Mouse (Mus musculus): ENCODE results near the gene Sfxn5.
A peak's percentile ranks its signal among the peaks of the same experiment; 100 is the strongest.

Sfxn5 gene

DNA sequence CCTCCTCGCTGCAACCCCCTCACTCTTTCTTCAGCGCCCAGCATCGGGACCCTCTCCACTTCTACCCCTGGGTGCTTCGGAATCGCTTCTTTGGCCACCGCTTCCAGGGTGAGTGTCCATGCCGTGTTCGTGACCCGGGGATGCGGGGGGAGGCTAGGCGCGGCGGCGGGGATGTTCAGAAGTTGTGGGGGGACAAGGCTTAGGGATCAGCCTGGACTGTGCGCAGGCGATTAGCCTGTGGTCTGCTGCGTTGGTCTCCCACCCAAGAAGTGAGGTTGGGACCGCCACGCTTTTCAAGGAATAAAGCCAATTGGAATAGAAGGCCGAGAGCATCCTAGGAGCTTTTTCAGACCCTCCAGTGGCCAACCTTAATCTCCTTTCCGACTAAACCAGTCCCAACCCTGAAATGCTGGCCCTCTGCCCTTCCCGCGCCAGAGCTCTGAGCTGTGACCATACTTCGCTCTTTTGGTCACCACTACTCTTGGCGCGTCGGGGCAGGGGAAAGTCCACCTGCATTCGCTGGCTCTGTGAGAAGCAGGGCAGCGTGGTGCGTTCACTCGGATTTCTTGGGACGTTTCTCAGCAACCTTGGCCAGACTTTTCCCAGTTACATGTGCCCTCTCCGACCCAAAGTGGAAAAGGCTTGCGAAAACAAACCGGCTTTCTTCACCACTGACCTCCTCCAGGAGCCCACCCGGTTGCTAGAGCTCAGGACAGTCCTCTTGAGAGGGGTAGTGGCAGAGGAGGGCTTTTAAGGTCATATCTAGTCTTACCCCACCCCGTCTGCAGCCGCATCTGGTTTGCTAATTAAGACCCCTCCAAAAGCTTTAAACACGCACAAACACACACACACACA, 144.7 kb downstream of the Sfxn5 start:
- DNase-seq: peak; percentile 82

DNA sequence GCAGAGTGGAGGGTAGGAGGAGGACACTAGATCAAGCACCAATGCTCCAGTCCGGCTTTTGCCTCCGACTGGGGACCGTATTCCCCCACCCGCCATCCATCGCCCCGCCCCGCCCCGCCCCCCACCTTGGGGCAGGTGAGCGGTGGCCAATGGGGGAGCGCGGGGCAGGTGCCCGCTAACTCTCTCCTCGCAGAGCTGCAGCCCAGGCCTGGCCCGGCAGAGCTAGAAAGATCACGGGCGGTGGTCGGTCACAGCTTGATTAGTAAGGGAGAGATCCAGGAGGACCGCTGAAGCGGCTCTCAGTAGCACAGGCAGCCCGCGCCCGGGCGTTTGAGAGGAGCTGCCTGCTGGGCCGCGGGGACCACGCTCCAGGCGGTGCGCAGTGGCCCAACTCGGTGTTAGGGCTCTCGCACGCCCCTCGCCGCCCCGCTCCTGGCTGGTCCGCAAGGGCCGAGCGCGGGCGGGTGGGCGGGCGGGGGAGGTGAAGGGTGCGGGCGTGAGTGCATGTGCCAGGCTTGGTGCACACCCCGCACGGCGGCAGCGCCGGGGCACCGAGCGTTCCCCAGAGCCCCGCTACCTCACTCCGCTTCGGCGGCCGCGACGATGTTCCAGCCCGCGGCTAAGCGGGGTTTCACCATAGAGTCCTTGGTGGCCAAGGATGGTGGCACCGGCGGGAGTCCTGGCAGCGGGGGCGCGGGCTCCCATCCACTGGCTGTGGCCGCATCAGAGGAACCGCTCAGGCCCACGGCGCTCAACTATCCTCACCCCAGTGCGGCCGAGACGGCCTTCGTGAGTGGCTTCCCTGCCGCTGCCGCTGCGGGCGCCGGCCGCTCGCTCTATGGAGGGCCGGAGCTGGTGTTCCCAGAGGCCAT, 145.6 kb downstream of the Sfxn5 start, which contains the start of gene Emx1:
Gene Emx1, plus strand, starts transcription at position 99 of the 872 bp plus-strand sequence.
- peak; percentile 87 for DNase-seq

DNA sequence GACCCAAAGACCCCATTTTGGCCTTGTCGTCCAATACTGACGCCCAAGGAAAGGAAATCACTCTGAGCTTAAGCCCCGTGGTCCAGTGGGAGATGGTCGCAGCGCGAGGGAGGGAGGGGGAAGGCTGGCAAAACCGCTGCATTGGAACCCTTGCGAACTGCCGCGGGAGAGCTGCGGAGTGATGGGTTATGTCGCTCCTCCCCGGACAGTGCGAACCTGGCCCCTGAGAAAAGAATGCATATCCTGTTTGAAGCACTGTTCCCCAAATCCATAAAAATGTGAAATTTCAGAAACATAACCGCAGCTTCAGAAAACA, 146.5 kb downstream of the Sfxn5 start:
- DNase-seq: no peak

DNA sequence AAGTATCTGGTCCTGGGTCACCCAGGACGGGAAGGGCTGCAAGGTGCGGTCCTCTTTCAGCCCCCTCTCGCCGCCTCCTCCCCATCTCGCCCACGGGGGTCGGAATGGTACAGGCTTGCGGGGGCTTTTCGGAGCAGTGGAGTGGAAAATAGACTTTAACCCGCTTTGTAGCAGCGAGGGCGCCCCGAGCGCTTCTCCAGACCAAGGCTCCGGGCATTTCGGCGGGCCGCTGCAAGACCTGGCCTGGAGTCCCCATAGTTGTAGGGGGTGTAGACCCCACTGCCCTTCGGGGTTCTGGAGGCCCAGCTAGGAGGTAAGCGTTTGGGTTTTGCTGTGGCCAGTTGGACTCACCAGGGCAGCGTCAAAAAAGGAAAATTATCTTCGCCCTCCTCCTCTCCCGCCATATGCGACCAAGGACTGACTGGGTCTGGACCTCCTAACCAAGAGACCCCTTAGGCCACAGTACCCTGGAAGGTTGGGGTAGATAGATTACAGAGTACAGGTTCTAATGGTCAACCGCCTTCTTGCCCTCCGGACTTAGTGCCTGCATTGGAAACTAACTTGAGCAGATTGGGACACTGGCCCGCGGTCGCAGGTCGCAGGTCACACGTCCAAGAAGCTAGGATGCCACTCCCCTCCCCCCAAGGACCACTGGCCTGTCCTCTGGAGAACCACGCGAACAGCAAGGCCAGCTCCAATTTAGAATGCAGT, 147.0 kb downstream of the Sfxn5 start:
- peak; percentile 78 for DNase-seq

DNA sequence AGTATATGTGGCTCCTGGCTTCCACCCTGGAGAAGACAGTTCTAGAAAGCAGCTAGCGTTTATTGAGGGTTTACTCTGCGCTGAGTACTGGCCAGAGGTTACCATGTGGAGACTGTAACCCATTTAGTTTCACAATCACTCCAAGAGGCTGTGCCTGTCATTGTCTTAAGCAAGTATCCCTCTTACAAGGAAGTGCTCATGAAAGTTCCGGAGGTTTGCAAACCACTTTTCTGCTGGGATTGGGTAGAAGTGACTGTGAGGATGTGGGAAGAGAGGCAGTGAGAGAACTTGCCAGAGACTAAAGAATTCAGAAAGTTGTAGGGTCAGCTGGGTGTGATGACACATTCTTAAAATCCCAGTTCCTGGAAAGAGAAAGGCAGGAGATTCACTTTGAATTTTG, 149.3 kb downstream of the Sfxn5 start:
- no peak for DNase-seq

DNA sequence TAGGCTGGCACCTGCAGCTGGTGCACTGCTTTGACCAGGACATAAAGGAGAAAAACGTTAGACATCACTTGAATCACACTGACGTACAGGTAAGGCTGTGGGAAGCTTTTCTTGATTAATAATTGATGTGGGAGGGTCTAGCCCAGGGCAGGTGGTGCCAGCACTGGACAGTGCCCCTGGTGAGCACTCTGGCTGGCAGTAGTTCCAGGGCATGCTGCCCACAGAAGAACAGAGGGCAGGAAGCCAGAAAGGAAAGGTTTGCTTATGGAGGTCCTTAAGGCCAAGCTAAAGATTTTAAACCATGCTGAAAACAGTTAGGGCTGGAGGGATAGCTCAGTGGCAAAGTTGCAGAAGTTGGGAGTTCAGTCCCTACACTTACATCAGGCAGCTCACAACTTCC, 153.2 kb downstream of the Sfxn5 start:
- peak; percentile 78 for DNase-seq

DNA sequence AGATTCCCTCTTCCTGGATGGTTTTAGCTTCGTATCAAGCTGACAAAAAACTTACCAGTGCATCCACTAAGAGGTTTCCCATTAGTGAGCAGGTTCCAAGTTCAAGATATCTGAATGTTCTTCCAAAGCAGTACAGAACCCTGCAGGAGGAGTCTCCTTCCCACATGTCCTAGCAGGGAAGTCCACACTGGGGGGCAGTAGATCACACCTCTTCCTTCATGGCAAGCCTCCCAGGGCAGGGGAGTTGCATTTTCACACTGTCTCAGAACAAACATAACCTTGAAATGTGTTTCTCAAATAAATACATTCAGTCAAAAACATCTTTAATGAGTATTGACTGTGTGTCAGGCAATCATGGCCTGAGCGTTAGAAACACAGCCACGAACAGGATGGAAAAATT, 153.7 kb downstream of the Sfxn5 start:
- DNase-seq: peak; percentile 41

DNA sequence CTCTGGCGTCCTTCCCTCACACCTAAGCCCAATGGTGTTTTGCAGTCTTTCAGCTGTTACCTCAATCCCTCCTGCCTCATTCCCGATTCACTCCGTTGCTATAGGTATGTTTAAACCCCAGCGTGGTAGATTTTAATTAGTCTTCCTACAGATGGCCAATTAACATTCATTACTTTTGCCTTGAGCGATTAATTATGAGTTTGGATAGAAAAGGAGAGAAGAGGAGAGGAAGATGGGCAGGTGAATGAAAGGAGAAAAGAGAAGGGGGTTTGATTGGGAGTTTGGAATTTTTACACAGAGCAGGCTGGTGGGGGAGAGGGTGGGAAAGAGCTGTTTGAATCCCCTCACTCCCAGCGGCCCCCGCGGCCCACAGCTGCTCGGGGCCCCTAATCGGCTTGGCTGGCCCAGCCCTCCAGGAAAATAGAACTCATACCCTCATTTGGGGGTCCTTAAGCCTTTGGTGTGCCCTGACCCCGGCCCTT, 167.7 kb downstream of the Sfxn5 start:
- DNase-seq: no peak
